Mouse (Mus musculus) lung, postnatal 0 days (tissue): ENCODE measurements around the gene Phyh. TPM values are rescaled to one million over a fixed set of nuclear protein-coding genes. Genes with fewer than 3 reads are reported as not detected.
A peak's percentile ranks its signal among the peaks of the same experiment; 100 is the strongest.

Experiments used
- ATAC-seq: fragments of 200-750 bp; cut with Nextera tagmentation; 2 replicates; pipeline ENCODE4 v1.8.0; 2017; ENCODE audit warnings: moderate library complexity
- DNase-seq: peaks from one replicate; pipeline ENCODE4 v3.0.0-alpha.2; 2016; ENCODE audit warnings: low spot score
- H3K27ac ChIP-seq: fragments of 300-500 bp; sonication (generic); 2 replicates; pipeline ENCODE4 v1.5.1; 2014; ENCODE audit warnings: antibody characterized with exemption, mild to moderate bottlenecking, low read length, mixed read lengths
- H3K27me3 ChIP-seq: fragments of 300-500 bp; sonication (generic); replicated peaks from 2 replicates; pipeline ENCODE4 v1.6.1; 2014; ENCODE audit warnings: low read length, mixed read lengths; ENCODE audit not compliant: insufficient read depth
- H3K36me3 ChIP-seq: fragments of 300-500 bp; sonication (generic); 2 replicates; pipeline ENCODE4 v1.6.1; 2014; ENCODE audit warnings: low read length, mixed read lengths; ENCODE audit not compliant: insufficient read depth
- H3K4me1 ChIP-seq: fragments of 300-500 bp; sonication (generic); 2 replicates; pipeline ENCODE4 v1.6.1; 2014; ENCODE audit warnings: antibody characterized with exemption, low read depth, low read length, mixed read lengths; ENCODE audit not compliant: insufficient read depth
- H3K4me2 ChIP-seq: fragments of 300-500 bp; sonication (generic); replicated peaks from 2 replicates; pipeline ENCODE4 v1.6.1; 2014; ENCODE audit warnings: low read depth, mild to moderate bottlenecking, low read length, moderate library complexity, mixed read lengths
- H3K4me3 ChIP-seq: fragments of 300-500 bp; sonication (generic); 2 replicates; pipeline ENCODE4 v1.5.1; 2014; ENCODE audit warnings: low read depth, low read length
- H3K9ac ChIP-seq: fragments of 300-500 bp; sonication (generic); replicated peaks from 2 replicates; pipeline ENCODE4 v1.6.1; 2014; ENCODE audit warnings: low read depth, mild to moderate bottlenecking
- H3K9me3 ChIP-seq: fragments of 300-500 bp; sonication (generic); 2 replicates; pipeline ENCODE4 v1.6.1; 2016; ENCODE audit warnings: low read length, mixed read lengths
- CTCF ChIP-seq: IDR thresholded peaks from 2 replicates; pipeline ENCODE4 v1.5.1; 2016; ENCODE audit warnings: antibody characterized with exemption, mild to moderate bottlenecking
- EP300 ChIP-seq: IDR thresholded peaks from 2 replicates; pipeline ENCODE4 v1.6.1; 2016; ENCODE audit warnings: antibody characterized with exemption, mild to moderate bottlenecking, control low read depth
- WGBS: fragments of 180-500 bp; shearing (Covaris S2); extraction: QIAGEN DNeasy Blood & Tissue Kit; methylation state at CpG from one replicate; pipeline ENCODE4 v1.1.7; 2014; 5-methylcytosine and 5-hydroxymethylcytosine counted together
- polyA plus RNA-seq: library from polyadenylated mRNA; unstranded; fragments of >200 nt; fragmentation: Nextera tagmentation; extraction: Ambion mirVana; gene quantifications from 2 replicates; pipeline ENCODE4 v1.2.1, GENCODE M21; 2015

The Phyh gene
- polyA plus RNA-seq = 76.5 and 86.9 TPM in 2 replicates

DNA sequence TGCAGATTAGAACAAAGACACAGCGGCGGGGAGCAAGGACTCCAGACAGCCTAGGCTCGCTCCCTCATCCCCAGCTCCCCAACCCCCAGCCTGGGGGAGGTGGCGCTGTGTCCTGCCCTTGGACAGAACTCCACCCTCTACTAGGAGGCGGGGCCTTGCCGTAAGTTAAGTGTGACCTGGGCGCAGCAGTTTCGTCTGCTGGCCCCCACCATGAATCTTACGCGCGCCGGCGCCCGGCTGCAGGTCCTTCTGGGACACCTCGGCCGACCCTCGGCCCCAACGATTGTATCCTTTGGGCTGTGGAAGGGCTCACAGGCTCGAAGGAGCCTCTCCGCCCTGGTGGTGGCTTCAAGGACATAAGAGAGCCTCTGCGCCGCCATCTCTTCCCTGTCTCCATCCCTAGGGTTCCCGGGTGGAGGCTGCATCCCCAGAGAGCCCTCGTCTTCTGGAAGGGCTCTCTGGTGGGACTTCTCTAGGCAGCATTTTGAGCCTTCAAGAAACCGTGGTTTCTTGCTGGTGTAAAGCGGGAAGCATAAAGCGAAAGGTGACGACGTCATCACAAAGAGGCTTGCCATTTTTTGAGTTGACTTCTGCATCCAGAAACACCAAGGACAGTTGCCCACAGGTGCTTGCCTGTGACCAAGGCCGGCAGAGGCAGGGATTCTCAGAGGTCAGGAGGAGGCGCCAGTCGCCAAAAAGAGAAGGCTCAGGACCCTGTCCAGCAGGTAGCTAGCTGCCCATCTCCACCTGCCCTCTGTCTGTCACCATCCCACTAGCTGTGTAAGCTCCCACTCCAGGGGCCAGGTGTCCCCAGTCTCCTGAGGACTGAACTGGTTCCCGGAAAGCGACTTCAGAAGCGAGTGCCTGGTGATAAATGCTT is at the start of gene Phyh:
Phyh (plus strand) TSS at position 160 of the 880 bp plus-strand sequence.
- peak within 1 kb of the TSS; percentile 72 for H3K4me2 ChIP-seq
- TF ChIP-seq EP300 = peak; percentile 27; the same call in 1 of the 2 replicates
- TF ChIP-seq CTCF = peak; percentile 62
- peaks cover 3% of the 10 kb centered on the region; the same call in 1 of the 2 replicates for H3K4me1 ChIP-seq
- peak; percentile 94 for DNase-seq
- peak; percentile 95 for ATAC-seq
- no peaks in the 10 kb centered on the region for H3K27me3 ChIP-seq
- WGBS = 7% methylated on average over 35 of the region's 35 CpGs
- peak within 1 kb of the TSS; percentile 86 for H3K27ac ChIP-seq
- peak within 1 kb of the TSS; percentile 63 for H3K4me3 ChIP-seq
- H3K9me3 ChIP-seq = no peaks in the 10 kb centered on the region
- no peaks in the 10 kb centered on the region for H3K36me3 ChIP-seq
- H3K9ac ChIP-seq = peak within 1 kb of the TSS; percentile 64

DNA sequence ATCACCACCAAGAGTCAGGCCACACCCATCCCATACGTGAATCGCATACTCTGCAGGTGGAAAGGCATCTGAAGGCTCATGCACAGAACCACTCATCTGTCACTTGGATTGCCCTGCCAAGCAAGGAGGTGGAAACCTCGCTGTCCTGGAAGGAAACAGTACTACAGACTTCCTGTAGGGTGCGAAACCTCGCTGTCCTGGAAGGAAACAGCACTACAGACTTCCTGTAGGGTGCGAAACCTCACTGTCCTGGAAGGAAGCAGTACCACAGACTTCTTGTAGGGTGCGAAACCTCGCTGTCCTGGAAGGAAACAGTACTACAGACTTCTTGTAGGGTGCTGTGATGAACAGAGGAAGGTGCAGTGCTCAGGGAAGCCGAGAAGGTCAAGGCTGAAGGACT is 46.1 kb upstream of the Phyh start:
- DNase-seq = no peak
- WGBS = 56% methylated on average over 9 of the region's 9 CpGs
- Histone ChIP-seq H3K9ac (no peak overlapping the region), H3K4me2 (no peak overlapping the region), H3K4me3 (no peak overlapping the region), H3K4me1 (no peaks in the 10 kb centered on the region), H3K9me3 (no peaks in the 10 kb centered on the region), H3K27me3 (no peaks in the 10 kb centered on the region), H3K36me3 (no peaks in the 10 kb centered on the region), H3K27ac (no peak overlapping the region)
- TF ChIP-seq CTCF (peak; percentile 23), EP300 (no peak)
- ATAC-seq = no peak

- Histone ChIP-seq H3K9me3 (no peaks in the 10 kb centered on the region), H3K4me1 (no peaks in the 10 kb centered on the region), H3K36me3 (no peaks in the 10 kb centered on the region), H3K4me3 (no peak overlapping the region), H3K9ac (no peak overlapping the region), H3K4me2 (no peak overlapping the region), H3K27ac (no peak overlapping the region), H3K27me3 (no peaks in the 10 kb centered on the region)
- no peak for ATAC-seq
- WGBS = 28% methylated on average over 6 of the region's 6 CpGs
- TF ChIP-seq EP300 = no peak
- DNase-seq = no peak
These were observed 45.5 kb upstream of the Phyh start for GRCm38 (mm10) chr2:4873331-4873730.

DNA sequence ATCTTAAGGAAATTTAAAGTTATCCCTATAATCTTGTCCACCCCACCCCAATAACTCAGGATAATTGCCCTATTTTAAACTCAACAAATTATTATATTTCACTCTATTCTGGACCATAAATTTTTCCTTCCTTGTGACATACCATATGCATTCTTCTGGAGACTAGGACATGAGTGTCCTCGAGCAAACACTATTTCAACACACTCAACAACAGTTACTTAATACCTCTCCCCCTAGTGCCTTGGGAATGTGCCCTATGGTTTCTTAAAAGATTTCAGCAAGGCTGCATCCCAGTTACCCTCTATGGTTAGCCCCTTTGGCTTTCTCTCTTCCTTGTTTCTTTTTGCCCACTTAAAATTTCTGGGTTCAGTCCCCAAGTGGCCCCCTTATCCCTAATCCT is 43.7 kb upstream of the Phyh start:
- H3K27ac ChIP-seq = no peak overlapping the region
- no peak overlapping the region for H3K4me3 ChIP-seq
- H3K27me3 ChIP-seq = no peaks in the 10 kb centered on the region
- WGBS = 29% methylated on average over 1 of the region's 1 CpGs
- H3K36me3 ChIP-seq = no peaks in the 10 kb centered on the region
- no peak overlapping the region for H3K4me2 ChIP-seq
- H3K4me1 ChIP-seq = no peaks in the 10 kb centered on the region
- ATAC-seq (peak; percentile 76), DNase-seq (peak; percentile 75)
- TF ChIP-seq CTCF = no peak
- peak; percentile 28; the same call in 1 of the 2 replicates for TF ChIP-seq EP300
- H3K9me3 ChIP-seq = no peaks in the 10 kb centered on the region
- no peak overlapping the region for H3K9ac ChIP-seq

GRCm38 (mm10) chr2:4876131-4876530 is 42.7 kb upstream of the Phyh start:
- Histone ChIP-seq H3K36me3 (no peaks in the 10 kb centered on the region), H3K4me1 (0 out of 2 replicates have a peak, but pooled peaks cover 3% of the 10 kb centered on the region), H3K9ac (no peak overlapping the region), H3K4me2 (no peak overlapping the region), H3K9me3 (no peaks in the 10 kb centered on the region), H3K4me3 (no peak overlapping the region), H3K27ac (no peak overlapping the region), H3K27me3 (no peaks in the 10 kb centered on the region)
- TF ChIP-seq CTCF = no peak
- no peak for TF ChIP-seq EP300
- 61% methylated on average over 3 of the region's 3 CpGs for WGBS
- ATAC-seq = no peak
- no peak for DNase-seq

DNA sequence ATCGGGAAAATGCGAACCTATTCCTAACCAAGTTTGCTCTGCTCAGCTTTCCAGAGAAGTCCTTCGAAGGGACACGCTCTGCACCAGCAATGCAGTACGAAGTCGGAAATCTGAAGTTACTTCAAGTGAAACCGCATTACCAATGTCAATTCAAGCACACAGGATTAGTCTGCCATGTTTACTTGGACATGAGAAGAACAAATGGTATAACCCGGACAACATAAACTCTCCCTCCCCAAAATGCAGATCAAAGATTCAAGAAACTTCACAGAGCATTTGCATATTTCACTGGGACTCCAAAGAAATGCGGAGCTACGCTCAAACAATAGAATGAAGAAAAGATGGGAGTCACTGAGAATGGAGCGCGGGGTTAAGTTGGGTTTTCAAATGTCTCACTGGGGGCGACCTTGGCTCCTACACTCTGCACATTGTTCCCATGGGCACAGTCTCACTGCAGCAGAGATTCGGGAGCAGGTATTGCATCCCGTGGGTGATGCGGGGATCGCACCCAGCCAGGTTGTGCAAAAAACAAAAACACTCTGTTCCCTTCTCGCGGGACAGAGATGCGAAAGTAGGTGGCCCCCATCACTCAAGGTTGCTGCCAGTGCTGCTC is 38.0 kb upstream of the Phyh start:
- 2% methylated on average over 20 of the region's 20 CpGs for WGBS
- peaks cover 15% of the 10 kb centered on the region; the same call in 1 of the 2 replicates for H3K4me1 ChIP-seq
- peak; percentile 3 for ATAC-seq
- no peaks in the 10 kb centered on the region for H3K36me3 ChIP-seq
- peak overlapping the region; percentile 78 for H3K4me2 ChIP-seq
- no peaks in the 10 kb centered on the region for H3K9me3 ChIP-seq
- H3K27ac ChIP-seq = peak overlapping the region; percentile 98
- H3K9ac ChIP-seq = peak overlapping the region; percentile 96
- peak overlapping the region; percentile 91 for H3K4me3 ChIP-seq
- H3K27me3 ChIP-seq = no peaks in the 10 kb centered on the region
- peak; percentile 20 for DNase-seq
- no peak for TF ChIP-seq EP300
- TF ChIP-seq CTCF = no peak
